Mouse (Mus musculus): ENCODE results near the gene Arsg.

DNA sequence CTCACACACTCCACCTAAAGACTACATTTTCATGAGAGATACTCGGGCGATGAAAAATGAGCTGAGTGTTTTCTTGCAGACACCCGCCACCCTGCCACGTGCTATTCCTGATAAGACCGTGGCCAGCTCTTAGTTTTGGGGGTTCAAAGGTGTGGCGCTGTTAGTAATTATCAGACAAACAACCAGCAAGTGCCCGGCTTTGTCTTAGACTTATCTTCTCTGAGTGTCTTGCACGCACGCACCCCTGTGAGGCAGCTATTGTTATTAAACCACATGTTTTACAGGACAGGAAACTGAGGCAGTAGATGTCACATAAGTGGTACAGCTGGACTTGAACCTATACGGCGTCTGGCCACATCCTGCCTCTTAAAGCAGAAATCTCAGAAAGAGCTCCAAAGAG, 84.2 kb downstream of the Arsg start:
- TF ChIP-seq CTCF (IDR thresholded peaks at IDR 0.05; ENCODE audit: extremely low read depth, insufficient read depth, low read length) (no peak), POLR2A (IDR thresholded peaks at IDR 0.05; ENCODE audit: extremely low read depth, insufficient read depth, low read length) (no peak)
